Mouse (Mus musculus) olfactory bulb, adult 2 months (tissue): ENCODE measurements around the gene Glrp1.

Source experiments
- CTCF ChIP-seq: fragments of 200-500 bp; IDR thresholded peaks from 2 replicates; pipeline ENCODE4 v1.5.1; 2012; ENCODE audit warnings: low read depth, mild to moderate bottlenecking, low read length, moderate library complexity; ENCODE audit not compliant: insufficient read depth
- POLR2A ChIP-seq: fragments of 200-500 bp; IDR thresholded peaks from 2 replicates; pipeline ENCODE4 v1.6.1; 2012; ENCODE audit warnings: mild to moderate bottlenecking, low read depth, low read length, moderate library complexity; ENCODE audit not compliant: insufficient read depth

DNA sequence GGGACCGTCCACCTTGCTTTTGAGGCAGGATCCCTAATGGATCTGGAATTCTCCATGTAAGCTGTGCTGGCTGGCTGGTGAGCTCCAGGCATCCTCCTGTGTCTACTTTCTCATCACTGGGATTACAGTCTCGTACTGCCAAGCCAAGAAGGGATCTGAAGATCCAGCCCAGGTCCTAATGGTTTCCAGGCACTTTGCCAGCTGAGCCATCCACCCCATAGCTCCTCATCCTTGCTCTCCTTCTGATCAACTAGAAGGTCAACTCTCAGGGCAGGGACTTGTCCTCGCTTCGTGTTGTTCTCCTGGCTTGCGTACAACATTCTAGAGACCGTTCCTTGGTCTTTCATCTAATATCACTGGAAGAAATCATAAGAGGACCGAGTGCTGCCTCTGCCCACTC is 29.4 kb upstream of the Glrp1 start:
- TF ChIP-seq CTCF, result no peak
- no peak for TF ChIP-seq POLR2A
